Mouse (Mus musculus): ENCODE measurements around the gene Mfsd6l.

- TF ChIP-seq POLR2A (IDR thresholded peaks at IDR 0.05; ENCODE audit: low read depth, low read length) (no peak), CTCF (conservative IDR thresholded peaks at IDR 0.05; ENCODE audit: insufficient read depth, insufficient read length, low read depth, low read length) (no peak)
Measured at GRCm38 (mm10) chr11:68547484-68547883, 8.5 kb upstream of the Mfsd6l start.
